Mouse (Mus musculus) bone marrow, adult 2 months (tissue): ENCODE results near the gene Echdc3.

Experiments
- CTCF ChIP-seq: fragments of 200-500 bp; IDR thresholded peaks from 2 replicates; pipeline ENCODE4 v1.5.1; 2011; ENCODE audit warnings: low read length, control low read depth; ENCODE audit not compliant: control insufficient read depth, insufficient read depth
- POLR2A ChIP-seq: fragments of 200-500 bp; IDR thresholded peaks from 2 replicates; pipeline ENCODE4 v1.6.1; 2011; ENCODE audit warnings: low read depth, mild to moderate bottlenecking, control low read depth, low read length, borderline replicate concordance; ENCODE audit not compliant: control insufficient read depth

- TF ChIP-seq CTCF (no peak), POLR2A (no peak)
Measured at GRCm38 (mm10) chr2:6258026-6258425, 45.2 kb upstream of the Echdc3 start.
